In genomic region chr5:50083441-50083840, GRCm38 (mm10) we compare ENCODE assay signal across 16 mouse cellular contexts. TPM values are rescaled to one million over a fixed set of nuclear protein-coding genes. Genes with fewer than 3 reads are reported as not detected.
DNase-seq lines count a peak whose midpoint lies in the region; ATAC-seq and TF ChIP-seq lines count a peak whose summit lies in the region.
"Had no signal": no experiment of that assay in that cellular context is flagged by ENCODE, and none has a peak within 500 bp of the region (broad histone marks: within the 10 kb centered on the region; RNA-seq: fewer than 3 reads in every experiment).

No protein-coding gene starts in this region.

- H3K4me3 ChIP-seq in hindbrain, postnatal 0 days (ENCODE audit: low read length) = no peak overlapping the region
- no peak overlapping the region for H3K4me3 ChIP-seq in hindbrain, embryonic 12.5 days
- H3K4me3 ChIP-seq in limb, embryonic 13.5 days = no peak overlapping the region
- no peak overlapping the region for H3K4me3 ChIP-seq in layer of hippocampus, adult 2 months
- H3K4me3 ChIP-seq: embryonic facial prominence, embryonic 15.5 days; forebrain, embryonic 13.5 days; heart, embryonic 10.5 days; liver, embryonic 13.5 days had no signal

- no peaks in the 10 kb centered on the region for H3K27me3 ChIP-seq in hindbrain, postnatal 0 days (ENCODE audit: insufficient read depth, low read length)
- H3K27me3 ChIP-seq in hindbrain, embryonic 12.5 days = no peaks in the 10 kb centered on the region
- H3K27me3 ChIP-seq in limb, embryonic 13.5 days = no peaks in the 10 kb centered on the region
- H3K27me3 ChIP-seq: embryonic facial prominence, embryonic 15.5 days; forebrain, embryonic 13.5 days; liver, embryonic 13.5 days had no signal

- 66% methylated on average over 1 of the region's 1 CpGs for WGBS in hindbrain, postnatal 0 days
- WGBS in hindbrain, embryonic 12.5 days = 67% methylated on average over 1 of the region's 1 CpGs
- 17% methylated on average over 1 of the region's 1 CpGs for WGBS in limb, embryonic 13.5 days

- peak; percentile 33 for DNase-seq in hindbrain, postnatal 0 days (ENCODE audit: low spot score)
- DNase-seq in cerebellum, adult 11 months = peak; percentile 4
- peak; percentile 29 to 48 for DNase-seq in cerebellum, postnatal 25 days
- no peak for DNase-seq in layer of hippocampus, adult 2 months (ENCODE audit: low spot score in 2 of 2)
- no peak for DNase-seq in adrenal gland, adult 8-10 months
- DNase-seq: heart, postnatal 14 days; kidney, adult 9 months; liver, embryonic 13.5 days; right cerebral cortex, postnatal 4 days; thymus, adult 18-20 months had no signal

- no peak overlapping the region for H3K9ac ChIP-seq in hindbrain, postnatal 0 days (replicated peaks; ENCODE audit: low read length)
- no peak overlapping the region for H3K9ac ChIP-seq in hindbrain, embryonic 12.5 days
- H3K9ac ChIP-seq in limb, embryonic 13.5 days = no peak overlapping the region
- H3K9ac ChIP-seq: embryonic facial prominence, embryonic 15.5 days; forebrain, embryonic 13.5 days; liver, embryonic 13.5 days had no signal

- no peak overlapping the region for H3K27ac ChIP-seq in hindbrain, postnatal 0 days
- no peak overlapping the region for H3K27ac ChIP-seq in hindbrain, embryonic 12.5 days
- H3K27ac ChIP-seq in limb, embryonic 13.5 days = no peak overlapping the region
- H3K27ac ChIP-seq in layer of hippocampus, adult 2 months = no peak overlapping the region
- H3K27ac ChIP-seq: embryonic facial prominence, embryonic 15.5 days; forebrain, embryonic 13.5 days; heart, embryonic 10.5 days; liver, embryonic 13.5 days had no signal

- ATAC-seq in hindbrain, postnatal 0 days = peak; percentile 74
- ATAC-seq in hindbrain, embryonic 12.5 days (ENCODE audit: low FRiP score) = no peak
- peak; percentile 54; the same call in 1 of the 2 replicates for ATAC-seq in limb, embryonic 13.5 days (ENCODE audit: low FRiP score, low read depth)
- no peak for ATAC-seq in erythroid progenitor cell, adult 5-6 weeks (replicated peaks; ENCODE audit: low FRiP score, poor library complexity, severe bottlenecking)
- ATAC-seq: forebrain, embryonic 13.5 days had no signal

- no peak overlapping the region for H3K4me2 ChIP-seq in hindbrain, postnatal 0 days (ENCODE audit: low read depth, low read length)
- no peak overlapping the region for H3K4me2 ChIP-seq in hindbrain, embryonic 12.5 days (replicated peaks)
- H3K4me2 ChIP-seq in limb, embryonic 13.5 days (replicated peaks) = no peak overlapping the region
- H3K4me2 ChIP-seq: embryonic facial prominence, embryonic 15.5 days; forebrain, embryonic 13.5 days; liver, embryonic 13.5 days had no signal

- H3K9me3 ChIP-seq in hindbrain, postnatal 0 days (ENCODE audit: low read length) = no peaks in the 10 kb centered on the region
- no peaks in the 10 kb centered on the region for H3K9me3 ChIP-seq in hindbrain, embryonic 12.5 days (replicated peaks)
- H3K9me3 ChIP-seq in limb, embryonic 13.5 days = no peaks in the 10 kb centered on the region
- H3K9me3 ChIP-seq: embryonic facial prominence, embryonic 15.5 days; forebrain, embryonic 13.5 days; heart, embryonic 10.5 days; liver, embryonic 13.5 days had no signal

- H3K4me1 ChIP-seq in hindbrain, postnatal 0 days (ENCODE audit: insufficient read depth, low read length) = no peaks in the 10 kb centered on the region
- no peaks in the 10 kb centered on the region for H3K4me1 ChIP-seq in hindbrain, embryonic 12.5 days
- 0 out of 2 replicates have a peak, but pooled peaks cover 4% of the 10 kb centered on the region for H3K4me1 ChIP-seq in limb, embryonic 13.5 days
- H3K4me1 ChIP-seq: embryonic facial prominence, embryonic 15.5 days; forebrain, embryonic 13.5 days; heart, embryonic 10.5 days; liver, embryonic 13.5 days had no signal

- no peaks in the 10 kb centered on the region for H3K36me3 ChIP-seq in hindbrain, postnatal 0 days (ENCODE audit: insufficient read depth, low read length)
- H3K36me3 ChIP-seq in hindbrain, embryonic 12.5 days = no peaks in the 10 kb centered on the region
- no peaks in the 10 kb centered on the region for H3K36me3 ChIP-seq in limb, embryonic 13.5 days
- H3K36me3 ChIP-seq: embryonic facial prominence, embryonic 15.5 days; heart, embryonic 10.5 days; liver, embryonic 13.5 days had no signal

- no peak for TF ChIP-seq CTCF in hindbrain, postnatal 0 days (IDR thresholded peaks at IDR 0.05; ENCODE audit: low read depth)
- TF ChIP-seq CTCF in layer of hippocampus, adult 2 months (conservative IDR thresholded peaks at IDR 0.05) = no peak

RNA-seq across cellular contexts. Expression of gene Adgra3, which starts 24.6 kb away (rescaled TPM):
- 42.0 and 47.2 TPM in 2 replicates for total RNA-seq in hindbrain, postnatal 0 days (2014; rRNA removed)
- polyA plus RNA-seq in hindbrain, postnatal 0 days (2015; fragmentation: Nextera tagmentation; extraction: Ambion mirVana) = 10.9 and 11.4 TPM in 2 replicates
- 44.6 and 46.8 TPM in 2 replicates for polyA plus RNA-seq in hindbrain, embryonic 12.5 days (2016; fragmentation: Nextera tagmentation; extraction: Ambion mirVana)
- polyA plus RNA-seq in limb, embryonic 13.5 days (2015; fragmentation: Nextera tagmentation; extraction: Ambion mirVana) = 44.1 and 46.0 TPM in 2 replicates
- 10 to 100 TPM; 14.5 to 21.6 TPM for total RNA-seq in layer of hippocampus, adult 2 months (2021)
- total RNA-seq in adrenal gland, adult 8-10 months (2022) = 10 to 100 TPM; 41.5 to 57.4 (median 47.3) TPM
- 0.36 TPM in 1 of 2 replicates, not detected in the other for total RNA-seq in erythroid progenitor cell, adult 5-6 weeks (2015; ENCODE audit: low replicate concordance)
- 0.51 TPM in 1 of 2 replicates, not detected in the other for total RNA-seq in erythroid progenitor cell, adult 5-6 weeks (2017; ENCODE audit: low replicate concordance)

Comparison
In these comparisons a context has a peak if more than half of its experiments do, and no peak if none do; other contexts are left out.
1. ATAC-seq: peak in hindbrain, postnatal 0 days (single experiment) and limb, embryonic 13.5 days (single experiment); none in hindbrain, embryonic 12.5 days (single experiment) and erythroid progenitor cell, adult 5-6 weeks (single experiment).
2. DNase-seq: peak in hindbrain, postnatal 0 days (single experiment), cerebellum, adult 11 months (single experiment) and cerebellum, postnatal 25 days (2 of 2); none in layer of hippocampus, adult 2 months (0 of 2) and adrenal gland, adult 8-10 months (single experiment).
3. RNA of gene Adgra3, which starts 24.6 kb away (total RNA-seq): 41.5 to 57.4 TPM in adrenal gland, adult 8-10 months, 42.0 to 47.2 TPM in hindbrain, postnatal 0 days and 14.5 to 21.6 TPM in layer of hippocampus, adult 2 months; 0.36 to 0.51 TPM in erythroid progenitor cell, adult 5-6 weeks; every median in the first group is over 10 times any median in the second.